Mouse (Mus musculus): ENCODE data around the gene Foxp4.
A peak's percentile ranks its signal among the peaks of the same experiment; 100 is the strongest.
"Not testable (repeated sequence)": the region's sequence is repeated elsewhere in the genome, so short reads cannot be mapped to it uniquely, and the experiment has no call there.

Foxp4 gene

DNA sequence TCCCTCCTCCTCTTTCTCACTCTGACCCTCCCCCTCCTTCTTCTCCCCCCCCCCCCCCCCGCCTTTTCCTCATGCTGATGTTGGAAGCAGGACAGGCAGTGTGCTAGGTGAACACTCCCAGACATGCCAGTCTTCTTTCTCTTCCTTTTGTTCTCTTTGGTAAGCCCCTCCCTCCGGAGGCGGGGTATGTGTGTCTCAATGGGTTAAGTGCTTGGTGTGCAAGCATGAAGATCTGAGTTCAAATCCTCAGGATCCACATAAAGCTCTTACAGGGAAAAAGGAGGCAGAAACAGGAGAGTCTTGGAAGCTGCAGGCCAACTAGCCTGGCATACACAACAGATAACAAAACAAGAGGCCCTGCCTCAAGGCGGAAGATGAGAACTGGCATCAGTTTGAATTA lies 71.1 kb downstream of the Foxp4 start:
- no peak for DNase-seq (ENCODE audit: low spot score)

DNA sequence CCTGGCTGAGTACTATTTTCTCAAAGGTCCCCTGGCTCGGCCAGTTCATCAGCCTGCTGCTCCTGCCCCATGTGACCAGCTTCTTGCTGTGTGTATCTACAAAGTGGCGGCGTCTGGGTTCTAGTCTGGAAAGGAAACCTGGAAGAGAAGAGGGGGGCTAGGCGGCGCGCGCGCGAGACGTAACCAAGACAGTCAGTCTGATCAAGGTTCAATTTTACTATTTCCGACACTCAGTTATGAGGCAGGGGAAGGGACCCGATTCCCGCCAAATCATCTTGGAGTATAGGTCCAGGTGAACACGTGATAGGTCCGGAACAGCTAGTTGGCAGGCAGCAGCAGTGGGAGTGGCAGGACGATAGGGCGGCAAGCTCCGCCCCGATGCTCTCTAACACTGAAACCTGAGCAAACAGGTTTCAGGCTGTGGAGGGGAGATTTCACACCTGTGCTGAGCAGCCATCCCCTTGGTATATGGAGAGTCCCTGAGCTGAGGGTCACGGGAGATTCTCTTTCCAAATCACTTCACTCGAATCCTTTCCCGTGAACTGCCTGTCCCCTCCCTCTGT lies 72.6 kb downstream of the Foxp4 start:
- not testable (repeated sequence) for DNase-seq (ENCODE audit: low spot score)

DNA sequence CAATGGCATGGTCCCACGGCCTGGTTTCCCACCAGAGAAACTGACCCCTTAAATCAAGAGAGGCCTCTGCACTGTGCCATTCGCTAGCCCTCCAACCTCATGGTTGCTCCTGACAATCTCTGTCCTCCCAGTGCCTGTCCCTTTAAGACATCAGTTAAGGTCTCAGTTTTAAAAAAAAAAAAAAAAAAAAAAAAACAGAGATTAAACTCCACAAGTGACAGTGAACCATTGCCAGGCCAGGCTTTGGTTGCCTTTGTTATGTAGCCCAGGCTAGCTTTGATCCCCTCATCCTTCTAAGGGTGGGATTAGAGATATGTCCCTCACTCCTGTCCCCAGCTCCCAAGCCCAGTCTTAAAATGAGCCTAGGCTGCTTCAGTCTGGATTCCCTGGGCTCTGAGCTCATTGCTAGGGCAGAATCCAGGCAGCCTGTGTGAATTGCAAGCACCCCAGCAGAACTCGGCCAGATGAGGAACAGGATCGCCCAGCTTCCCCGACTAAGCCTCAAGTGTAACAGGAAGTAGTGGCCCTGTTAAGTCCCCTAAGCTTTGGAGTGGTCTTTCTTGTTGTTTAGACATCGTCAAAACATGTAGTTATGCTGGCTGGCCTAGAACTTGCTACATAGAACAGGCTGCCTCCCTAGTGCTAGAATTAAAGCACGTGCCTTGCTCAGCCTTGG lies 73.7 kb downstream of the Foxp4 start:
- DNase-seq (ENCODE audit: low spot score), result no peak

DNA sequence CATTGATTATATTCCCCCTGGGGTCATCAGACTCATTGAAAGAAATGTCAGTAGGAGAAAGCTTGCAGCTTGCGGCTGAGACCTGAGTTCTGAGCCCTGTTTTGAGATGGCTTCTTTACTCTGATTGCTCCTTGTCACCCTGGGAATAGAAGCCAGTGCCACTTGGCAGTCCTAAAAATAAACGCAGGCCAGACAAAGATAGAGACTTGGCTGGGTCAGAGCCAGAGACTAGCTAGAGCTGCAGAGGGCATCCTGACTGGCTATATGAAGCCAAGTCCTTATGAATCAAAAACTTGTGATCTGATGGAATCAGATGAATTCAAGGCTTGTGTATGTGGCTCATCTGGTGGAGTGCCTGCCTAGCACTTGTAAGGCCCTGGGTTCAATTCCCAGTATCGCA lies 74.4 kb downstream of the Foxp4 start:
- DNase-seq (ENCODE audit: low spot score), result no peak

DNA sequence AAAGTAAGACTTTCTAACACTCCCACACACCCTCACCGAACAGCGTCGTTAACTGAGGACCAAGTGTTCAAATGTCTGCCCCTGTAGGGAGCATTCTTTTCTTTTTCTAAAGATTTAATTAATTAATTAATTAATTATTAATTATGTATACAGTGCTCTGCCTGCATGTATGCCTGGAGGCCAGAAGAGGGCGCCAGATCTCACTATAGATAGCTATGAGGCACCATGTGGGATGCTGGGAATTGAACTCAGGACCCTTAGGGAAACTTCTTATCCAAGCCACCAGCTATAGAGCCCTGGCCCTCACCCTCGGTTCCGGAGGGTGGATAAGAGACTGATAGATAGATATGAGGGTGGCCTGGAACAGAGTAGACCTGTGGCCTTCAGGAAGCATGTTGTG lies 76.5 kb downstream of the Foxp4 start:
- no peak for DNase-seq (ENCODE audit: low spot score)

DNA sequence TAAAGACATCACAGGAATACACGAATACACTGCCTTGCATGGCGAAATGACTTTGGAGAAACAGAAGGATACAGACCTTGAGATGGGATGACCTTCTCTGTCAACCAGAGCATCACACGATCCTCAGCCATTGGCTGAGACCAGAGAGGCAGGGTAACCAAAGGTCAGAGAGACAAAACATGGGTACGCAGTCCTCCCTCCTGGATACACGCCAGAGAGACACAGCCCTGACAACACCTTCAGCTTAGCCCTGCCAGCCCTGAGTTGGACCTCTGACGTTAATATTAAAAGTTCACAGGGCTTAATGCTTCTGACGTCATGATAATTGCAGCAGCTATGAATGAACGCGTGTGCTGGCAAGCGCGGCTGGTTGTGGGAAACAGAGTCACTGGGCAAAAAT lies 78.8 kb downstream of the Foxp4 start:
- DNase-seq (ENCODE audit: low spot score), result no peak

DNA sequence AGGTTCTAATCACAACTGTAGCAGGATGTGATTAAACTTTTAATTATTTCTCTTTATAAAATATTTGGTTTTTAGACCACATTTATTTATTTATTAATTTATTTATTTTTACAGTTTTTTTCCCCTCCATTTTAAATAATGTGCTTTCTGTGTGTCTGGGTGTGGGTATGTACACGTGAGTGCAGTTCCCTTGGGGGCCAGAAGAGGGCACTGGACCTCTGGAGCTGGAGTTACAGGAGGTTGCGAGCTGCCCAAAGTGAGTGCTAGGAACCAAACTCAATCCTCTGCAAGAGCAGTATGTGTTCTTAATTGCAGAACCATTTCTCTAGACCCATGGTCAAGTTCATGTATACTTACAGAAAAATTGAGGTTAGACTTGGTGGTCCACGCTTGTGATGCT lies 81.0 kb downstream of the Foxp4 start:
- DNase-seq (ENCODE audit: low spot score), result no peak

DNA sequence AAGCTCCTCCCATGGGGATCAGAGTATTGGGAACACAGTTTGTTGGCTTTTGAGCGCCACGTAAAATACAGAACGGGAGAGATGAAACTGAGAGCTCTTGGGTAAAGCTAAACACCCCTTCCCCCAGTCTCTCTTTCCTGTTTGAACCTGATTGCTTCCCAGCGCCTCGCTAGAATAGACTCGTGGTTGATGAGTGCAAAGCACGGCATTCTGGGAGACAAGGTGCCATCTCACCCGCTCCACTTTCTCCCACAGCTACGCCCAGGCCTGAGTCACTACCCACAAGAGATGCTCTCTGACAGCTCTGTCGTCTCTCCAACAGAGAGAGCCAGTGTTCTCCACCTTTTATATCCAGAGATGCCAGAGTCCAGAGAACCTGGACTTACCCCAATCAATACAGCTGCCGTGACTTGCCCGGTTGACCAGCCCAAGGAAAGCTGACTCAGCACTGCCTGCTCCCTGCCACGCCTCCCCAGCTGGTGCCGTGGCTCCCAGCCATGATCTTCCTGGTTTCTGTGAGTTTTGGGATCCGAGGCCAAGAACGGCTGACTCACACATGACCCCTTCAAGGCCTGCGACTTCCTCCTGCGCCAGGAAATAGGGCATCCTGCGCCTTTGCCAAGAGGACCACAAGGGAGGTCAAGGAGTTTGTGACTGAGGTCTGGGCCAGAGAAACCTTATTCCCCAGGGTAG lies 82.4 kb downstream of the Foxp4 start:
- DNase-seq (ENCODE audit: low spot score), result no peak

DNA sequence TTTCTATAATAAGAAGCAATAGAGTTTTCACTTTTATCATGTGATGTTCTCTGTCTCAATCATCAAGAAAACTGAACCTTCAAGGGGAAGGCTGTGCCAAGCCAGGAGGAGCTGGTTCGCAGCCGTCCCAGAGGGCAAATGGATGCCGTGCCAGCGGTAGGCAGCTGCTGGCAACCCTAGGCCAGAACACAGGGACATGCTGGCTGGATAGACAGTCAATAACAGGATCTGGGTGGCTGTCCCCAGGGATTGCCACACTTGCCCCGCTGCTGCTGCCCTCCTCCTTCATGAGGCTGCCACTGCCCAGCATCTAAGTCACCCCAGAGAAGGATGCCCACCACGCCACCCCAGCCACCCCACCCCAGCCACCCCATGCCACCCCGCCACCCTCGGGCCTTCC lies 82.9 kb downstream of the Foxp4 start:
- no peak for DNase-seq (ENCODE audit: low spot score)

DNA sequence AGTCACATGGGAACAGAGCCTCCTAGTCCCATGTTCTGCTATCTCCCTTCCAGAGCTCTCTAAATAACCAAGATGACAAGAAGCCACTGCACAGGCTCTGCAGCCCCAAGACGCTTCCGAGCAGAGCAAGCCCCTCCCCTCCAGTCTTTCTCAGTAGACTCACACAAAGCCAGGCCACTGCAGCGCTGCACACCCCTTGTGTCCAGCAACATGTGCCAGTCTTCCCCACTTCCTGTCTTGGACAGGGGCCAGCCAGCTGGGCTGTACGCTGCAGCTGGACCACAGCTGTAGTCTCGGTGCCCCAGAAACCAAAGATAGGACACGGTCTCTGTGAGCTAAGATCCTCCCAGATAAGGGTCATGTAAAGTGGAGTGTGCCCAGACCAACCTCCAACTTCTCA lies 86.6 kb downstream of the Foxp4 start:
- DNase-seq (ENCODE audit: low spot score), result no peak

DNA sequence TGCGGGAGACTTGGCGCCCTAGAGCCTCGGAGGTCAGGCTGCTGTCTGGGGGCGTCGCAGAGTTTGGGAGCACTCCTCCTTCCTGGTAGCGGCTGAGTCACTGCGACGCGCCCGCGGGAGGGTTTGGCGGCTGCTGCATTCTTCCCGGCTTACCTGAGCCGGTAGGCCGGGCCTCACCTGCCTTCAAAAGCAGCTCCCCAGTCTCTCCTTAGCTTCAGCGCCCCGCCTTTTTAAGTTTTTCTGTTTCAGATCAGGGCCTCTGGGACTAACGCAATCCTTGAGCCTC lies 90.0 kb downstream of the Foxp4 start, which contains the start of gene Mdfi:
Gene Mdfi (minus strand): TSS at position 210 of the 286 bp plus-strand sequence.
- DNase-seq (ENCODE audit: low spot score), result no peak

- DNase-seq (ENCODE audit: low spot score), result peak; percentile 37
Observed at GRCm38 (mm10) chr17:47833628-47834481, 90.6 kb downstream of the Foxp4 start.

GRCm38 (mm10) chr17:47833029-47833627 lies 91.3 kb downstream of the Foxp4 start:
- DNase-seq (ENCODE audit: low spot score), result peak; percentile 58

DNA sequence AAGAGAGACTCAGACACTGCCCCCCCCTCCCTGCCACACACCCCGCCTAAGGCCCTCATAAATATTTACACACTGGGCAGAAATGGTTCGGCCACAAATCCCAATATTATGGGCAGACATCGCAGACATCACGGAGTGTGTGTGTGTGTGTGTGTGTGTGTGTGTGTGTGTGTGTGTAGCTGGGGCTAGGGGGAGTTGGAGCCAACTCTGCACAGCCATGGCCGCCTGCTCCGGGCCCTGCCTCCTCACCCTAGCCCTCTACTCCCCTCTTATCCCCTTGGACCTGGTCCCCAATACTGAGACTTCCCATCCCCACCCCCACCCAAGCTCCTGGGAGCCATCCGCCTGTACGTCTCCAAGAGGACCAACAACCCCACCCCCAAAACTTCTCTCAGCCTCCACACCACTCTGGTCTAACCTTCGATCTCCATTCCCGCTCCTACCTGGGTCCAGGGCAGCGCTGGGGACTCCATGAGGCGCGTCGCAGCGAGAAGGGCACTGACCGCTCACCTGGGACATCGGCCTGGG lies 91.9 kb downstream of the Foxp4 start:
- DNase-seq (ENCODE audit: low spot score), result no peak

GRCm38 (mm10) chr17:47831772-47832171 lies 92.7 kb downstream of the Foxp4 start:
- no peak for DNase-seq (ENCODE audit: low spot score)

DNA sequence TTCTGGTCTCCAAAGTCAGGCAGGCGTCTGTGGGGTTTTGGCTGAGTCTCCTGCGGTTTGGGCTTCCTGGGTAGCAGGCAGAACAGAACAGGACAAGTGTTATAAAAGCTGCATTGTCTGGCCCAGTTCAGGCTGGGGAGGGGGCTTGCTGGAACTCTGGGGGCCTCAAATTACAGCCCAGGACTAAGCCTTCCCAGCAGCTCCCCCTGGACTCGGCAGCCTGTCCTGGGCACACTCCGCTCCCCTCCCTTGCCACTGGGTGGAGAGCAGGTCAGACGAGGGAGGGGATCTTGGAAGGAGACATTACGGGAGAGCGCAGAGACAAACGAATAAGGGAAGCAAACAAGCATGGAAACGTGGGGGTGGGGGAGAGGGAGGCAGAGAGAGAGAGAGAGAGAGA lies 93.3 kb downstream of the Foxp4 start:
- DNase-seq (ENCODE audit: low spot score), result no peak

DNA sequence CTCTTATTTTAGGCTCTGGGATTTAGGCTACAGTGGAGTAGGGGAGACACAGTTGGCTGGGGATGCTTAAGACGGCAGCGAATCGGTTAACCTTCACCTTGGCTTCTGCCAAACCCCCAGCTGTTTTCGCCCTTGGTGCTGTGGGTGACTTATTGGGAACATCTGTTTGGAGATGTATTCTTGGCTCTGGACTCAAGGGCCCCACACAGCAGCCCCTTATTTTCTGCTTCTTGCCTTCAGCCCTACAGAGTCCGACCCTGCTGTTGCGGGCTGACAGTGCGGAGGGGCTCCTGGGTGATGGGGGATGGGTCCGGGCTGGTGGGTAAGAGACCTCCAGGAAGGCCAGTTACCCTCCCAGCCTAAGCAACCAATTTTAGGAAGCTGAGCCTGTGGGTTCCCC lies 103.1 kb downstream of the Foxp4 start:
- no peak for DNase-seq (ENCODE audit: low spot score)

DNA sequence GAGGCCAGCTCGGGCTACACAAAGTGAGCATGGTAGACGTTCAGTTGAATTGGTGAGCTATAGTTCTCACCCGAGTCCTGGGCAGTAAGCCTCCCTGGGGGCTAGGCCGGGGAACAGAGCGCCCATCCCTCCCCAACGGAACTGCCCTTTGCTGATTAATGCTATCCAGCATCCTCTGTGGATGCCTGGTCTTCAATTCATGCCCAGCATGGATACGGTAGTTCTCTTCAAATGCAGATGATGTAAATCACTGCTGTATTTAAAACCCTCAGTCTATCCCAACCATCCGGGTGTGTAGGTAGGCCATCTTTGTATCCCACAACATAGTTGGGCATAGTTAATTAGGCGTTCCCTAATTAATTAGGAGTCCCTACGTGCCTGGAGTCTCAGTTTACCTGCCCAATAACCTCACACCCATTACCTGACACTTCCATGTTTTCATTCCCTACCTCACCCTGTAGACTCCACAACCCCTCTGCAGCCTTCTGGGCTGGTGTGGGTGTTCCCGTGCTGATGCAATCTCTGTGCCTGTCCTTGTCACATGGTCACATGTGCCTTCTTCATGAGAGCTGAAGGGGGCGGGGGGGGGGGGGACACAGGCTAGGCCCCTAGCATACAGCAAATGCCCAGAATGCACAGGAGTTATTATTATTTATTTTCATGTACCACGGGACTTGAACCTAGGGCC lies 106.3 kb downstream of the Foxp4 start:
- DNase-seq (ENCODE audit: low spot score), result no peak
